Mouse (Mus musculus) spleen, postnatal 10 days (tissue): ENCODE measurements around the gene Cyp2j6.
"Not testable (repeated sequence)": the region's sequence is repeated elsewhere in the genome, so short reads cannot be mapped to it uniquely, and the experiment has no call there.

Experiments
- DNase-seq, 2 experiments: peaks; one replicate each; pipeline ENCODE4 v3.0.0; 2021 to 2022; ENCODE audit warnings: low spot score in 2 of 2

Cyp2j6 gene

DNA sequence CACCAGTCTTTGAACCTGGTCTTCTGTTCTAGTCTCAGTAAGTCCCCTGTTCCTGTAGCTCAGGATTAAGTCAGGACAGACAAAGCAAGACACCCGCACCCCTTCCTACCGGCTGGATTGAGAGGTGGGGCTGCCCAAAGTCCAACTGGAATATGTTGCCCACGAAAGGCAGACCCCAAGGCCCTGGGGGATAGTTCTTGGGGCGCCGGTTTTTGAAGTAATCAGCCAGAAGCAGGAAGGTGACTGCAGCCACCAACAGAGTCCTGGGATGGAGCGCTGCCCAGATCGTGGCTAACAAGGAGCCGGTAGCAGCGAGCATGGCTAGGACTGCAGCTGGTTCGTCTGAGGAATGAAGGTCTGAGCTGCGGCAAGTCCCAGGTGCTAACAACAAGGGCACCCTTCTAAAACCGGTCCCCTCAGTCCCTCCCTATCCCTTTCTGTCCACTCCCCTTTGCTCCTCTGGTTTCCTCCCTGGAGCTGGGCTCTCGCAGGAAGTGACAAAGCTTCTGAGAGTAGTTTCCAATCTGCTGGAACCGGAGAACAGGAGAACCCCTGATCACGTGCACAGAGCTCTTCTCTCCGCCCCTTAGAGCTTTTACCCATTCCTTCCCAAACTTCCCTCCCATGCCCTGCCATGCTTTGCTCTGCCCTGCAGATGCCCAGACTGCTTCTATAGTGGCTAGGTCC, at the start of gene Cyp2j6:
Cyp2j6 (minus strand) TSS at position 529 of the 687 bp plus-strand sequence.
- DNase-seq, result no peak

- DNase-seq, result peak in 1 of 2 experiments; percentile 20
Measured at GRCm38 (mm10) chr4:96591791-96592150, 38.3 kb upstream of the Cyp2j6 start.

DNA sequence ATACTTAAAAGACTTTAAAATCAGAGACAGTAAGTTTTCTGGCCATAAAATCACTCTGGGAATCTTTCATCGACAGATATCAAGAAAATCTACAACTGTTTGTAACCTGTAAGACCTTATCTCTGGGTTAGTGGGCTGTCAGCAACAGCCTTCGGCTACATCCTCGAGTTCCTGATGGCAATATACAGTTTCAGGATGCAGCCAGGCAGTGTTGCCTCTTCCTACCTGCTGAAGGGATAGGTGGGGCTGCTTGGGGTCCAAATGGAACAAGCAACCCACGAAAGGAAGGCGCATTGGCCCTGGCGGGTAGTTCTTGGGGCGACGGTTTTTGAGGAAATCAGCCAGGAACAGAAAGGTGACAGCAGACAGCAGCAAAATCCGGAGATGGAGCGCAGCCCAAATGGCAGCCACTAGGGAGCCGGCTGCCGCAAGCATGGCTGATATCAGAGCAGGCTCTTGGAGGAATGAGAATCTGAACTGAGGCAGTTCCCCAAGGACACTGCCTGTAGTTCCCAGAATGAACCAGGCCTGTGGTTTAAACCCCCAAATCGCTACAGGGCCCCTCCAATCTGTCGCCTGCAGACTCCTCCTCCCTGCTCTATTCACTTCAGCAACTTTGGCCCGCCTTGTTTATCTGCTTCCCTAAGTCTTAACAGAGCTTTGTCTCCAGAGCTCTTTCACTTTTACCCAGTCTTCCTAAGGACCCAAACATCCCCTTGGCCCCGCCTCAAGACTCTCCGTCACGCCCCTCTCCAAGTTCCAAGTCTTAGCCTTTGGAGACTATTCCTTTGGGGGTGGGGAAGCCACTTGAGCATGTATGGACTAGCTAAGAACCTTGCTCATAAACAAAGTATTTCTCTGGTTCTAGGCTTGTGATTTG, 37.7 kb upstream of the Cyp2j6 start, which contains the start of gene Cyp2j9:
Cyp2j9 (minus strand) TSS at position 668 of the 880 bp plus-strand sequence.
- DNase-seq, result peak in 1 of 2 experiments; percentile 16

DNA sequence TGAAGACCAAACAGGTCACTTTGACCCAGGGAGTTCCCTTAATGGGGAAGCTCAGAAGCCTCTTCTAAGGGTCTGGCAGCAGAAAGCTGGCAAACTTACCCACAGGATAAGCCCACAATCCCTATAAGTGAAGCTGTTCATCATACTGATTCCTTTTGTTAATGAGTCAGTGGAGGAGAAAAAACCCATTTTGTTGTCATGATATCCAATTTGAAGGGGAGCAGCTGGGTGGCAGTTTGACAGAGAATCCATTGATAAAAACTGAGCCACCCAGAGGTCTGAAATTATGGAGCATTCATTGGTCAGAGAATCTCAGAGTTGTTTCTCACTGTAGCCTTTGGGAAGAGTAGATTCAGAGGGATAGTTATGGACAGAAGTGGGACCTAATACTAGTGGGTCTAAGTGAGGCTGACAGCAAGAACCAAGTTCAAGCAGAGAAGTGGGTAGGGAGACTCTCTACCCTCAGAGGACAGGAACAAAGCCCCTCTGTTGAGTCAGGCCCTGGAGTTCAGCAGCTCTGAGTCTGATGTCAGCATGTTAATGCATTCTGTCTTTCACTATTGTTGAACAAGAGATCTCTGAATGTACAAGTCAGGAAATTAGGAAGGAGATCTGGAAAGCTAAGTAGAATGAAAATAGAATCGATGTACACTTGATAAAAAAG, 28.1 kb upstream of the Cyp2j6 start:
- DNase-seq, result no peak

GRCm38 (mm10) chr4:96580351-96580750, 26.9 kb upstream of the Cyp2j6 start:
- DNase-seq, result not testable (repeated sequence)

DNA sequence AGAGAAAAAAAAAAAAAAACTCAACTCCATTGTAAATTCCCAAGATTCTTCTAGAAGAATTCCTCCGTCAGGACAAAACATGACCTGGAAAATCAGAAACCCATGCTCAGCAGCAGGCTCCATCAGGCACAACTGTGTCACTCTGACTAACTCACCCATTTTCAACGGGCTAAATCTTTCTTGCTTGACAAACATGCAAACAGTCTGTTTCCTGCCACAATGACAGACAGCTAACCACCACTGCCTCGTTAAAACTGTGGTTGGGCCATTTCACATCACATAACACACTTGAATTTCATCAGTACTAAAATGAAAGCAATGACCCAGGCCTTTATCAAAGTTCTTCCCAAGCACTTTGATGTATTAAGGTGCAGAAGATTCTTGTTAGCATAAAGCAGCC, 16.0 kb upstream of the Cyp2j6 start:
- no peak for DNase-seq

GRCm38 (mm10) chr4:96567988-96568387, 14.5 kb upstream of the Cyp2j6 start:
- no peak for DNase-seq

DNA sequence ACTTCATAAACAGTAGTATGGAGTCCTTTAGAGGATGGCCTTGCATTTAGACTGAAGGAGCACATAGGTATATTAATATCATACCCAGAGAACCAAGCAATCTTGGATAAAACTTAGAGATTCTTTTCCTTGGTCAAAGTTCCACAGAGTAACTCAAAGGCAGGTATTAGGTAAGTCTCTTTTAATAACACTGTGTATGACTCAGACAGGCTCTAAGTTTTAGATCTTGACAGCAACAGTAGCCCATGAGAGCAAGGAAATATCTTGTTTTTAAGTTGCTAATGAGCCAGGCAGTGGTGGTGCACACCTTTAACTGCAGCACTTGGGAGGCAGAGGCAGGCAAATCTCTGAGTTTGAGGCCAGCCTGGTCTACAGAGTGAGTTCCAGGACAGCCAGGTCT, 12.3 kb upstream of the Cyp2j6 start:
- DNase-seq, result no peak

DNA sequence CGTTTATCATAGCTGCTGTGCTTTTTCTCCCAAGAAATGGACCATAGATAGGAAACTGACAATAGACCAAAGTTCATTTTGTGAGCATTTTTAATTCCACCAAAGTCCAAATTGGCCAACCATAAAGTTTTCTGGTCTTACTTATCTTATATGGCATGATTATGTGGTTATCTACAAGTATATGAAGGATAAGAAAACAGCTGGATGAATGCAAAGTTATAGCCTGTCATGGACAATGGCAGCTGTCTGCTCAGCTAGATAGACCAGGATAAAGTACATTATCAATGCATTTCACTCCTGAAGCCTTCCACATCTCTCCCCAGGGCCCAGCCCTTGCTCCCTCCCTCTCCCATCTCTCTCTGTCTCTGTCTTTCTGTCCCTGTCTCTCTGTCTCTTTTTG, 7.0 kb upstream of the Cyp2j6 start:
- no peak for DNase-seq

- no peak for DNase-seq
Measured at GRCm38 (mm10) chr4:96559781-96560180, 6.3 kb upstream of the Cyp2j6 start.

DNA sequence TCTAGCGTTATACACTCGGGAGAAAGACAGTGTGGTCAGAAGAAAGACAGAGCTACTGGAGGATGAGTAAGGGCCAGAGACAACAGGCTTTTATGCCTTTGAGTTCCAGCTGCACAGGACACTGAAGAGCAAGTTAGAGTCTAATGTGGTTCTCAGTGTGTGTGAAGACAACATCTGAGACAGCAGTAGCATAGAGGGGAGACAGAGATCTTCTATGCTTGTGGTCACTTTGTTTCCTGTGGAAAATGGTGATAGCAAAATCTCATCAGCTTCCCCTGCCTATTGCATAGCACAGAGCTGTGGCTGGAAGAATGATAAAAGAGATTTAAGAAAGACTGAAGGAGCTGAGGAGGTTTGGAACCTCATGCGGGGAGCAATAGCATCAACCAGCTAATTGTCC, 1.8 kb downstream of the Cyp2j6 start:
- no peak for DNase-seq

DNA sequence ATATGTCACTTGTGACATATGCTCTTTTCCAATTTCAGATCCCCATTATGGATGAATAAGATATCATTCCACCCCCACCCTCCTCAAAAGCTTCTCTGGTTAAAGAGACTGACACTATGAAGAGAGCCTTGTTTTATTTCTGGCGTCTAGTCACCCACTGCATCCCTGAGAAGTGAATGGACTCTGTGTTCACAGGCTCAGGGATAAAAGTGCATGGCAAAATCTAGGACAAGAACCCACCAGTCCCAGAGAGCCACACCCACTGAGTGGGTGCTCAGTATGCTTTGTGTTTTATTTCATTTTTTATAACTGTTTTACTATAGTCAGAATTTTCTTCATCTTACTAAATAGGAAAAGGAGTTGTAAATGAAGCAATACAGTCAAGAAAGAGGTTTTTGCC, 7.5 kb downstream of the Cyp2j6 start:
- DNase-seq, result no peak

DNA sequence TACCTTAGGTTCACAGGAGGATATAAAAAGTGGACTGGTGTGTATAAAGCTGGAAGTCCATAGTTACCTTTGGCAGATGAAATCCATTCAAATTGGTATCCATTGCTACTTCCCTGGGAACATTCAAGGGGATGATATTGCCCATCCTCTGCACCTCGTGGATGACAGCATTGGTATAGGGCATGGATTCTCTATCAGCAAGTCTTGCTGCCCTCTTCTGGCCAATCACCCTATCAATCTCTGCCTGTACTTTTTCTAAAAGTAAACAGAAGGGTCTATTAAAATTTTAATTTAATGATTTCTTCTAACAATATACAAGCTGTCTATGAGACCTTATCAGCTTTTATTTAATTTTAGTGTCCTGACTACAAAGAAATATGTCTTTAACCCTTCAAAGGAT, 27.7 kb downstream of the Cyp2j6 start:
- DNase-seq, result no peak

DNA sequence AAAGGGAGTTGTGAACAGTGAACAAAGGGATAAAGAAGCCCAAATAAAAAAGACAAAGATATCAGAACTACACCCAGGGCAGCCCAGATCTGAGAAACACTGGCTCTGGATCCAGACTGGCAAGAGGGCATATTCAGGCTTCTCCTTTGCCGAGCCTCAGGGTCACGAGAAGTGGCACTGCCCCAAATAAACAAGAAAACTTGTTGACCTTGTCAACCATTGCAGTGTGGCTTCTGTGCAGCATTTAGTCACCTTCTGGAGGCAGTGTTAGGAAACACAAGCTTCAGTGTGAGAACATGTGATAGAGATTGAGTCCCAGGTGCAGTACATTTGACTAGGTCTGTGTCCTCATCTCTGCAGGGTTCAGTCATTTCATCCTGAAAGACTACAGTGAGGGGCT, 31.2 kb downstream of the Cyp2j6 start:
- DNase-seq, result no peak

GRCm38 (mm10) chr4:96510083-96510482, 43.4 kb downstream of the Cyp2j6 start:
- DNase-seq, result no peak

DNA sequence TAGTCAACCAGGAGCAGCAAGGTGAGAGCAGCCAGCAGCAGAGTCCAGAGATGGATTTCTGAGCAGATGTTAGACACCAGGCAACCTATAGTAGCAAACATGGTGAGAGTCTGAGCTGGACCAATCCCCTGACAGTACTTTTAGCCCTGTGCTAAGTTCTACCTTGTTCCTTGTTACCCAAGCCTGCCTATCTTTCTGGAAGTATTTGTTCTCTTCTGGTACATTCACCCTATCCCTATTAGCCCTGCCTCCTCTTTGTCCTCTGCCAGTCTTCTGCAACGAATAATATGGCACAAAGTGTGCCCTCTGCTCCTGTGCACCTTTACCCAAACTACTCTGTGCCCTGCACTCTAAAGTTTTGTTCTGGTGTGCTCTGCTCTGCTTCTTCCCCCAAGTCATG, 46.2 kb downstream of the Cyp2j6 start, which contains the start of gene Cyp2j8:
Cyp2j8 (minus strand) TSS at position 101 of the 400 bp plus-strand sequence.
- no peak for DNase-seq
